Mouse (Mus musculus) megakaryocyte, embryonic 14.5 days (primary cell): ENCODE results near the gene Akap13. TPM values are rescaled to one million over a fixed set of nuclear protein-coding genes. Genes with fewer than 3 reads are reported as not detected.

ENCODE experiments used
- H3K27me3 ChIP-seq: replicated peaks from 2 replicates; pipeline ENCODE3; 2012; ENCODE audit warnings: inconsistent platforms
- H3K36me3 ChIP-seq: replicated peaks from 2 replicates; pipeline ENCODE3; 2012; ENCODE audit warnings: low read length, inconsistent platforms, mixed read lengths
- H3K4me1 ChIP-seq: 2 replicates; pipeline ENCODE4 v1.6.1; 2012; ENCODE audit warnings: inconsistent platforms
- H3K4me3 ChIP-seq: replicated peaks from 2 replicates; pipeline ENCODE3; 2012; ENCODE audit warnings: moderate library complexity, mild to moderate bottlenecking, inconsistent platforms
- H3K9me3 ChIP-seq: 2 replicates; pipeline ENCODE4 v1.6.1; 2012; ENCODE audit warnings: inconsistent platforms
- FLI1 ChIP-seq: IDR thresholded peaks from 2 replicates; pipeline ENCODE4 v1.6.1; 2012; ENCODE audit warnings: low read length, inconsistent platforms, mixed read lengths
- GATA1 ChIP-seq: IDR thresholded peaks from 3 replicates; pipeline ENCODE4 v1.6.1; 2012; ENCODE audit warnings: mixed read lengths, low read length, inconsistent platforms, borderline replicate concordance
- polyA plus RNA-seq: library from polyadenylated mRNA; stranded (reverse); fragments of >175 nt; gene quantifications from 2 replicates; pipeline ENCODE4 v1.2.3, GENCODE M21; 2012; ENCODE audit warnings: low replicate concordance; ENCODE audit not compliant: insufficient read depth

The Akap13 gene
- polyA plus RNA-seq, 1 experiment = 9.5 TPM

DNA sequence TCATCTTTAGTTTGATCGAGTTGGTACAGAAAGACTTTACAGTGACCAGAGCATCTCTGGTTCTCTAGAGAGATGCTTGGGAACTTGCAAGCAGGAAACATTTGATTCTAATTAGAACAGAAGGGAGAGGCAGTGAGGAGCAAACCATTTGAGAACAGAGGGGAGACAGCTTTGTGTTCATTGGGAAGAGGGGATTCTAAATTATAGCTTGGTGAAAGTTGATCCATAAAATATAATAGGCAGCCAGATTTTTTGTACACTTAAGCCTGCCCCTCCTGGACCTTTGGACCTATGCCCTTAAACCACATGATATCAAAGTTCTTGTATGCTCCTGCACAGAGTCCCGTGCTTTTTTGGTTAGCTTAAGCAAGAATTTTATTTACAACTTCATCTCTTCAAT lies 185.3 kb downstream of the Akap13 start:
- Histone ChIP-seq H3K4me1 (peaks cover 63% of the 10 kb centered on the region), H3K27me3 (no peaks in the 10 kb centered on the region), H3K9me3 (no peaks in the 10 kb centered on the region), H3K4me3 (no peak overlapping the region), H3K36me3 (peaks cover 73% of the 10 kb centered on the region)
- TF ChIP-seq GATA1 (no peak), FLI1 (no peak)

DNA sequence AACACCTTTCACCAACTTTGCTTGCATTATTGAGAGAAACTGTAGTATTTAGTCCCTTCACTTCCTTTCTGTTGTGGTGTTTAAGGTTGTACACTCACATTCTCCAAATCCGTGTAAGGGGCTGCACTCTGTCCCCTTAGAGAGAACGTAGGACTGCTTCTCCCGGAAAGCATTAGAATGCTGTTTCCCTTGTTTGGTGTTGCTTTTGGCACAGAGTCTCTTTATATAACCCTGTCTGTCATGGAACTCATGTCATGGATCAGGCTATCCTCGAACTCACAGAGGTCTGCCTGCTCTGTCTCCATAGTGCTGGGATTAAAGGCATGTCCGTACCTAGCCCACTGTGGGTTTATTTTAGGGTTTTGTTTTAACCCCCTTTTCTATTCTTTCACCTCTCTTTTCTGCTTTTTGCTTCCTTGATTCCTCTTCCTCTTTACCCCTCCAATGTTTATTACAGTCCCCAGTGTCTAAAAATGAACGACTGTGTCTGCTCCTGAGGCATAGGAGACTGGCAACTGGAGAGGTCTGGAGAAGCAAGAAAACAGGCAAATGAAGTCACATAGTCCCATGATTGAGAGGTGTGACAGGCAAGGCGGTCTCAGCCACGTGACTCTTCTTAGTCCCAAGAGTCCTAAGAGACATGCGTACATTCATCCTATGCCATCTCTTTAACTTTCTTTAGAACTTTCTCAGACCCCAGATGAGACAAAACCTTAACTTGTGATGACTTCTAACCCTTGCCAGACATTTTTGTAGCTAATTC lies 186.3 kb downstream of the Akap13 start:
- Histone ChIP-seq H3K9me3 (no peaks in the 10 kb centered on the region), H3K4me3 (no peak overlapping the region), H3K27me3 (no peaks in the 10 kb centered on the region), H3K36me3 (peaks cover 76% of the 10 kb centered on the region), H3K4me1 (peaks cover 72% of the 10 kb centered on the region)
- TF ChIP-seq GATA1 (no peak), FLI1 (no peak)

DNA sequence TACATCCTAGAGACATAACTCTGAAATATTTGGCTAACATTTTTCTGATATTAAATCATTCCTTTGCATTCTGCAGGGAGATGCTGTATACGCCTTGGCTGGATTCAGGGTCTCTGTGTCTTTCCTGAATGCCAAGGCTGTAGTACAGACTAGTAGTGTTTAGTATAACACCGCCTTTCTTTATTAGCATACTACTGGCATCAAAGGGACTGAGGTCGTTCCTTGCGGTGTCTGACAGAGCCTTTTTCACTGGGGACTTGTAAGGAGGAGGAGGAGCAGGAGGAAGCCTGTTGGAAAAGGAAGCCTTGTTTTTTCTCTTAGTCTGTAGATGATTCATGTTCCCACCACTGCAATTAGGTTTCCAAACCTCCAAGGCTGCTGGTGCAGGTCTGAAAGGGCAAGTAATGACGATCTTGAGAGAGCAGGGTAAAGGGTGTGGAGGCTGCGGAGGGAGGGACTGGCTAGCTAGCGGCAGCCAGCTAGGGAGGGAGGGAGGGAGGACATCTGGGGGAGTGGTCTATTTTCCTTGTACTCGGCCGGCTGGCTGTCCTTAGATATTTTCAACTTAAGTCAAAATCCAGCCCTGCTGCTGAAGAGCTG lies 186.9 kb downstream of the Akap13 start:
- peaks cover 83% of the 10 kb centered on the region for H3K36me3 ChIP-seq
- H3K9me3 ChIP-seq = no peaks in the 10 kb centered on the region
- H3K27me3 ChIP-seq = no peaks in the 10 kb centered on the region
- H3K4me1 ChIP-seq = peaks cover 79% of the 10 kb centered on the region
- TF ChIP-seq GATA1 (no peak), FLI1 (no peak)
- H3K4me3 ChIP-seq = no peak overlapping the region

DNA sequence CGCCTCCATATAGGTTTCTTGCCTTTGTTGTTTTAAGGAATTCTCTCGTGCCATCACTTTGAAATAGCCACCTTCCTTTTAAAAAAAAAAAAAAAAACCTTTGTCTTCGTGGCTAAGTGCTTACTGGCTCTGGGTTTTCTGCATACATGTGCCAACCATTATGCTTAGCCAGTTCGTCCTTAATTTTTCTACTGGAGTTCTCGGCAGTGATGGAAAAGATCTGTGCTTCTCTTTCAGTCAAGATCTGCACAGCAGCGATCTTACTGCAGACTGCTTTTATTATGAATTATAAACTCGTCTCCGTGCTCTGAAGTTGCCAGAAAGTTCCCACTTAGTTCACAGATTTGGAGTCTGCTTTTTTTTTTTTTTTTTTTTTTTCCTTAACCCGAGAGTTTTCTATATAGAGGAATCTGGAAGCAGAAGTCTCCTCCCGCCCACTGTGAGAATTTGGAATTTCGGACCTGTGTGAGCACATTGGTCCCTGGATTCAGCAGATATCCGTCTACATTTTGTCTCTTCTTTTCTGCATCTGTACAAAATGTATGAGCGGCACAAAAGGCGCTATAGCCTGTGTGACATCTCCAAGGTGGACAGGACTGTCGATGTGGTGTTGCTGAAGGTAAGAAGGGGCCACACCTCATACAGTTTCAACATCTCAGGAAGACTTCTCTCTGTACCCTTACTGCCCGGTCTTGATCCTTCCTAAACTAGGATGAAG lies 187.7 kb downstream of the Akap13 start:
- Histone ChIP-seq H3K9me3 (no peaks in the 10 kb centered on the region), H3K27me3 (no peaks in the 10 kb centered on the region), H3K4me3 (no peak overlapping the region), H3K36me3 (peaks cover 81% of the 10 kb centered on the region), H3K4me1 (peaks cover 77% of the 10 kb centered on the region)
- no peak for TF ChIP-seq GATA1
- TF ChIP-seq FLI1 = no peak

DNA sequence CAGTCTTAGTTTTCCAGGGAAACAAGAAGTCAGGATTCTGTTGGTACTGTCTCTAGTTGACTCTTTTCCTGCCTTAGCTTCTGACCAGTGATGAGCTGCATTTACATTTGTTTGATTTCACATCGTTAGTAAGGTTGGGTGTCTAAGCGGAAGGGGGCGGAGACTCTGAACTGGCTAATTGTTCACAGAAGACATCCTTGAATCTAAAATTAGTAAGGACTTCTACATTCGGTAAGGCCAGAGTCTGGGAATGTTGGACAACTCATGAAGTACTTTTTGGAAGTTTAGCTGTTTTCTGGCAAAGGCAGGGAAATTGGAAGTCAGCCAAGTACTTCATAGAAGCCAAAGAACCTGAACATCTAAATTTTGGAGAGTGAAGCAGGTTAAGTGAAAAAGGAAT lies 188.7 kb downstream of the Akap13 start:
- Histone ChIP-seq H3K9me3 (no peaks in the 10 kb centered on the region), H3K4me3 (no peak overlapping the region), H3K36me3 (peaks cover 80% of the 10 kb centered on the region), H3K4me1 (peaks cover 81% of the 10 kb centered on the region), H3K27me3 (no peaks in the 10 kb centered on the region)
- no peak for TF ChIP-seq GATA1
- no peak for TF ChIP-seq FLI1

DNA sequence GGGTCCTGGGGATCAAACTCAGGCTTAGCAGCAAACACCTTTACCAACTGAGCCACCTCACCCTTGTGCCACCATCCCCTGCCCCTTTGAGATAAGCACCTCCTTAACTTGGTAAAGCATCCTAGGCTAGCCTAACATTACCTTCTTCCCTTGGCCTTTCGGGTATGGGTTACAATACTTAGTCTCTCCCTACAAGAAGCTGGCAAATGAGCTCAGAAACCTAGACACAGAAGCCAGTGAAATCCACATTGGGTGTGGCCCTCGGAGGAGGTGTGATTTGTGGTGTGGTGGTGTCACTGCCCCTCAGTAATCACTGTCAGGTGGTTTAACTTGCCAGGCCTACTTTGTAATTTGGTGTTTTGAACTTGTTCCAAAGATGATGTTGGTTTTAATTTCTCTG lies 189.3 kb downstream of the Akap13 start:
- Histone ChIP-seq H3K4me1 (peaks cover 84% of the 10 kb centered on the region), H3K36me3 (peaks cover 77% of the 10 kb centered on the region), H3K4me3 (no peak overlapping the region), H3K9me3 (no peaks in the 10 kb centered on the region), H3K27me3 (no peaks in the 10 kb centered on the region)
- TF ChIP-seq FLI1 (no peak), GATA1 (no peak)

DNA sequence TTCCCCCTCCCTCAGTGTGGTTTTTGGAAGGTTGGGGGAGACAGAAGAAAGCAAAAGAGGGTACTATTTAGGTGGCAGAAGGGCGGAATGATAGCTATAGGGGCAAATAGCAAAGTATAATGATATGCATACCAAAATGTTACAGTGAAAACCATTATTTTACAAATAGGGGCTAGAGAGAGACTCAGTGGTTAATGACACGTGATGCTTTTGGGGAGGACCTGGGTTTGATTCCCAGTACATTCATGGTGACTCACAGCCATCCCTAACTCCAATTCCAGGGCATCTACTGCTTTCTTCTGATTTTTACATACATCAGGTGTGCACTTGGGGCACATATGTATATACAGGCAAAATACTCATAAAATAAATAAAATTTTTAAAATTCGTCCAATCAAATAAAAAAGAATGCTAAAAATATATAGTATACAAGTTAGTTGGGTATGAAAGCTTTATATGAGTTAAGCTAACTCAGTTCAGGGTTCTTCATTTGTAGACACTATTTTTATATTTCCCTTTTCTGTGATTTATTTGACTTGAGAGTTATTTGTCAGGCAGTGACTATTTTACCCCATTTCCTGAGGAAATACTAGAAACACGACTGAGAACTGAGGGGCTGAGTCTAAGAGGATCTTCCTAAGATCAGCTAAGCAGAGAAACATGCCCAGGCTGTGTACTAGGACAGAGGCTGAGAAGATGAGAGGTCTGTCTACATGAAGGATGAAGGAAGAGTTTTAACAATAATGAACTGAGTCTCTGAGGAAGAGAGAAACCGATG lies 190.0 kb downstream of the Akap13 start:
- Histone ChIP-seq H3K4me3 (no peak overlapping the region), H3K9me3 (no peaks in the 10 kb centered on the region), H3K36me3 (peaks cover 77% of the 10 kb centered on the region), H3K4me1 (peaks cover 87% of the 10 kb centered on the region), H3K27me3 (no peaks in the 10 kb centered on the region)
- TF ChIP-seq GATA1 = no peak
- TF ChIP-seq FLI1 = no peak

DNA sequence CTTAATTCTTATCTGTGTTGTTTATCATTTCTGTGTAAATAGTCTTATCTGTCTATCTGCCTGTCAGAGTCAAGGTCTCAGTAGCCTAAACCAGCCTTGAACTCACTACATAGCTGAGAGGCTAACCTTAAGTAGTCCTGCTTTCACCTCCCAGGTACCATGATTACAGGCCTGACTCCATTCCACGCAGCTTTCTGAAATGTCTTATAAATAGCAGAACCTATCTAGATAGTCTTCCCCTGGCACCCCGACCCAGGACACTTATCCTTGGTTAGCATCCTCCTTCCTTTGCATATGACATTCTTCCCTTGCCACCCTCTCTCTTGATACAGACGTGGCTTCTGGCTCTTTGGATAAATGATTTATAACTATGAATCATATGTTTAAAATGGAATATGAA lies 192.7 kb downstream of the Akap13 start:
- no peak for TF ChIP-seq GATA1
- TF ChIP-seq FLI1 = no peak
- Histone ChIP-seq H3K4me1 (peaks cover 86% of the 10 kb centered on the region), H3K27me3 (no peaks in the 10 kb centered on the region), H3K36me3 (peaks cover 68% of the 10 kb centered on the region), H3K4me3 (no peak overlapping the region), H3K9me3 (no peaks in the 10 kb centered on the region)

DNA sequence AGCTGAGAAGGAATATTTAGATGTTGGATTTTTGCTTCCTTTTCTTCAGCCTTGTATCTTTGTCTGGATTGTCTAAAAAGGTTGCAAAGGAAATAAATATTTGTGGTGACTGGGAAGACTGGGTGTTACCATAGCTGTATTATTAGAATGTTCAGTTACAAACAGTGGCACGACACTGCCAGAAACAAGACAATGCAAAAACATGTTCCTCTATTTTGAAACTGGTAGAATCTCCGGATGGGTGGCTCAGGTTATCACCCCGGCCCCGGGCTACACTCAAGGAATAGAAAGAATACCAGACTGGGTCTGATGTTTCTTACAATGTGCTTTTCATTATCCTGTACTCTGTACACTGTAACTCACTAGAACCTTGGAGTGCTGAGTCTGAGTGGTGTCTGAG lies 193.6 kb downstream of the Akap13 start:
- TF ChIP-seq GATA1 = no peak
- TF ChIP-seq FLI1 = no peak
- no peaks in the 10 kb centered on the region for H3K27me3 ChIP-seq
- peaks cover 65% of the 10 kb centered on the region for H3K36me3 ChIP-seq
- peaks cover 86% of the 10 kb centered on the region for H3K4me1 ChIP-seq
- no peak overlapping the region for H3K4me3 ChIP-seq
- H3K9me3 ChIP-seq = no peaks in the 10 kb centered on the region

DNA sequence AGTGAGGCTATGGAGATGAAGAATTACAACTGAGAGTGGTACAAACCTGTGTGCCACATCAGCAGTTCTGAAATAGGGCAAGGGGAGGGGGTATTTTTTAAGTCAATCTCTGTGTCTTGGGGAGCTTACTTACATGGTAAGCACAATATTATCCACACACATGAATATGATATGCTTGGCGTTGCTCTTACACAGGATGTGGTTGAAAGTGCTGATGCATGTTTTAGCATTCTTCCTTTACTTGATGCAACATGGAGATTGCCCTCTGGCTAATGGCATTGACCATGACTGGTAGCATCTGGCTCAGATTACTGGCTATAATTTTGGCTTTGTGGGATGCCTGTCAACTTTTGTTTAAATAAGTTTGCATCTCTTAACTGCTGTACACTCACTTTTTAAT lies 194.6 kb downstream of the Akap13 start:
- Histone ChIP-seq H3K9me3 (no peaks in the 10 kb centered on the region), H3K36me3 (peaks cover 56% of the 10 kb centered on the region), H3K4me3 (no peak overlapping the region), H3K4me1 (peaks cover 84% of the 10 kb centered on the region), H3K27me3 (no peaks in the 10 kb centered on the region)
- TF ChIP-seq FLI1 (no peak), GATA1 (no peak)
